Mouse (Mus musculus): ENCODE data around the gene Rcor1.

DNA sequence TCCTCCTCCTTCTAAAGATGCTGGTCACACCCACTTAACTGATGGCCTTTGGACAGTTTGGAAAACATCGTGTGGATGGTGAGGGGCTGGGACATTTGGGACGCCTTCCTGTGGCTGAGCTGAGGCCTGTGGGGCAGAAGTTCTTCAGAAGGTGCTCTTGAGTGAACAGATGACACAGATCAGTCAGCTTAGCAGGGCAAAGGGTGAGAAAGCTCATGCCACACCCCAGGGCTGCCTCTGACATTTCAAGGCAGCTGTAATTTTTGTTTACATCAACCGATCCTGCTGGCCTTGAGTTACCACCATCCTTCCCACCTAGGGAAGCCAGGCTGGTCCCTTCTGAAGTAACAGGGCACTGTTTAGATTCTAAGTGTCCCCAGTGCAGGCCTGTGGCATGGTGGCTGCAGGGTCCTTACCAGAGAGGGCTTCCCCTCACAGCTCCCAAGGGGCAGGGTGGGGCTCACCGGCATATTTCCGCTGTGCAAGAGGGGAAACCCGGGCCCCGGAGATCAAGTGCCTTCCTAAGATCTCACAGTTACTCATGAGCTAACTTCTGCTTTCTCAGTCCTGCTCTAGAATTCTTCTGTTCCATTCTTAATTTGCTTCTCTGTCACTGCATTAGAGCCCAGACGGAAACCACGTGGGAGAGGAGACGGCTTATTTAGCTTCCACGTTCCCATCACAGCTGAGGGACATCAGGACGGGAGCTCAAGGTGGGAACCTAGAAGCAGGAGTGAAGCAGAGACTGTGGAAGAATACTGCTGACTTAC is 120.7 kb downstream of the Rcor1 start:
- TF ChIP-seq CTCF (IDR thresholded peaks at IDR 0.05; ENCODE audit: low read depth, low read length) (no peak), POLR2A (IDR thresholded peaks at IDR 0.05; ENCODE audit: borderline replicate concordance, low read depth, low read length) (no peak)
